Comparison of ENCODE assay signal across 11 mouse cellular contexts in genomic region chr4:91092323-91092722, GRCm38 (mm10).
A peak's percentile ranks its signal among the peaks of the same experiment; 100 is the strongest.
DNase-seq lines count a peak whose midpoint lies in the region; ATAC-seq lines count a peak whose summit lies in the region.
"Had no signal": no experiment of that assay in that cellular context is flagged by ENCODE, and none has a peak within 500 bp of the region (broad histone marks: within the 10 kb centered on the region; RNA-seq: fewer than 3 reads in every experiment).

No protein-coding gene starts in this region.

- no peak overlapping the region for H3K4me2 ChIP-seq in forebrain, embryonic 16.5 days (ENCODE audit: low read length)
- H3K4me2 ChIP-seq in midbrain, embryonic 11.5 days = no peak overlapping the region
- H3K4me2 ChIP-seq: liver, embryonic 15.5 days had no signal

- no peaks in the 10 kb centered on the region for H3K27me3 ChIP-seq in forebrain, embryonic 16.5 days (replicated peaks; ENCODE audit: control insufficient read depth, insufficient read depth, low read length)
- no peaks in the 10 kb centered on the region for H3K27me3 ChIP-seq in midbrain, embryonic 11.5 days (ENCODE audit: control insufficient read depth, insufficient read depth, low read length)
- H3K27me3 ChIP-seq: liver, embryonic 15.5 days had no signal

- H3K27ac ChIP-seq in forebrain, embryonic 16.5 days (ENCODE audit: low read length) = peak overlapping the region; percentile 78
- H3K27ac ChIP-seq in midbrain, embryonic 11.5 days (ENCODE audit: low read depth, low read length) = no peak overlapping the region
- H3K27ac ChIP-seq: liver, embryonic 15.5 days had no signal

- DNase-seq in frontal cortex, postnatal 10 days (ENCODE audit: low spot score in 2 of 2) = peak; percentile 12 to 19
- DNase-seq in frontal cortex, postnatal 14 days (ENCODE audit: low spot score in 2 of 2) = no peak
- DNase-seq in brain, adult 2 months (ENCODE audit: low read depth, low spot score) = peak; percentile 41
- no peak for DNase-seq in midbrain, embryonic 11.5 days (ENCODE audit: low spot score, missing footprints)
- no peak for DNase-seq in adrenal gland, postnatal 25 days
- DNase-seq in lung, postnatal 36 days = no peak
- DNase-seq in gastrocnemius, postnatal 36 days = no peak
- DNase-seq: adrenal gland, postnatal 36 days; cerebellum, adult 9-11 months had no signal

- H3K9ac ChIP-seq in forebrain, embryonic 16.5 days (replicated peaks; ENCODE audit: low read depth, low read length) = no peak overlapping the region
- no peak overlapping the region for H3K9ac ChIP-seq in midbrain, embryonic 11.5 days (ENCODE audit: low read length)
- H3K9ac ChIP-seq: liver, embryonic 15.5 days had no signal

- peak; percentile 93 for ATAC-seq in forebrain, embryonic 16.5 days
- peak; percentile 76; the same call in 1 of the 2 replicates for ATAC-seq in midbrain, embryonic 11.5 days (ENCODE audit: low FRiP score)

- intact Hi-C loops in gastrocnemius, postnatal 36 days (cut with DNase I) = no loop called here

- H3K9me3 ChIP-seq in forebrain, embryonic 16.5 days (ENCODE audit: control insufficient read depth, low read length) = no peaks in the 10 kb centered on the region
- no peaks in the 10 kb centered on the region for H3K9me3 ChIP-seq in midbrain, embryonic 11.5 days (ENCODE audit: control insufficient read depth, low read length)
- H3K9me3 ChIP-seq: liver, embryonic 15.5 days had no signal

- peaks cover 10% of the 10 kb centered on the region for H3K4me1 ChIP-seq in forebrain, embryonic 16.5 days (replicated peaks; ENCODE audit: control insufficient read depth, insufficient read depth, low read length)
- H3K4me1 ChIP-seq in midbrain, embryonic 11.5 days (ENCODE audit: control insufficient read depth, insufficient read depth, low read length) = no peaks in the 10 kb centered on the region
- H3K4me1 ChIP-seq: liver, embryonic 15.5 days had no signal

- no peak overlapping the region for H3K4me3 ChIP-seq in forebrain, embryonic 16.5 days (replicated peaks; ENCODE audit: low read length)
- H3K4me3 ChIP-seq in midbrain, embryonic 11.5 days (ENCODE audit: low read depth, low read length) = no peak overlapping the region
- H3K4me3 ChIP-seq: liver, embryonic 15.5 days had no signal

- no peaks in the 10 kb centered on the region for H3K36me3 ChIP-seq in forebrain, embryonic 16.5 days (ENCODE audit: control insufficient read depth, insufficient read depth)
- H3K36me3 ChIP-seq in midbrain, embryonic 11.5 days (ENCODE audit: control insufficient read depth, insufficient read depth, low read length) = no peaks in the 10 kb centered on the region
- H3K36me3 ChIP-seq: liver, embryonic 15.5 days had no signal

- 19% methylated on average over 8 of the region's 8 CpGs for WGBS in forebrain, embryonic 16.5 days
- 76% methylated on average over 8 of the region's 8 CpGs for WGBS in midbrain, embryonic 11.5 days

Comparison
In these comparisons a context has a peak if more than half of its experiments do, and no peak if none do; other contexts are left out.
1. DNase-seq: peak in frontal cortex, postnatal 10 days (2 of 2) and brain, adult 2 months (single experiment); none in frontal cortex, postnatal 14 days (0 of 2), midbrain, embryonic 11.5 days (single experiment), adrenal gland, postnatal 25 days (single experiment), lung, postnatal 36 days (single experiment) and gastrocnemius, postnatal 36 days (0 of 2).